In the genomic region with DNA sequence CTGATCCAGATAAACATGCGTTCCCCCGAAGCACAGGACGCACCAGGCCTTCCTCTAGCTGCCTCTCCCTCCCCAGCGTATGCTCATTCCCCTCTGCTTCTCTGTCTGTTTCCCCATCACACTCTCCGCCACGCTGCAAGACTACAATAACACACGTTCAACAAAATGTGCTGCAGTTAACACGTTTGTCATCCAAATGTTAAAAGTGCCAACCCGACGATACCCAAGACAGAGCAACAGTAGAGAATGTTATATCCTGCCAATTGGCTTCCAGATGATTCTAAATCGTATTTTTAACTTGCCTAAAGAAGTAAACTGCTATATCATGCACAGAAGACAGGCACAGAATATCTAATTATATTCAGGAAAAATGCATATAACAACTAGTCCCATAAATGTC, we compare ENCODE assay signal across 25 mouse cellular contexts.
DNase-seq lines count a peak whose midpoint lies in the region; ATAC-seq lines count a peak whose summit lies in the region.
"Had no signal": no experiment of that assay in that cellular context is flagged by ENCODE, and none has a peak within 500 bp of the region (broad histone marks: within the 10 kb centered on the region; RNA-seq: fewer than 3 reads in every experiment).

No protein-coding gene starts in this region.

- H3K27ac ChIP-seq in forebrain, embryonic 13.5 days, result no peak overlapping the region
- H3K27ac ChIP-seq in forebrain, embryonic 12.5 days, result no peak overlapping the region
- no peak overlapping the region for H3K27ac ChIP-seq in kidney, embryonic 15.5 days
- H3K27ac ChIP-seq: embryonic facial prominence, embryonic 13.5 days; heart, adult 2 months; neural tube, embryonic 13.5 days; stomach, postnatal 0 days had no signal

- no peak overlapping the region for H3K4me2 ChIP-seq in forebrain, embryonic 13.5 days
- H3K4me2 ChIP-seq in forebrain, embryonic 12.5 days, result no peak overlapping the region
- no peak overlapping the region for H3K4me2 ChIP-seq in kidney, embryonic 15.5 days
- H3K4me2 ChIP-seq: embryonic facial prominence, embryonic 13.5 days; liver, embryonic 11.5 days; neural tube, embryonic 13.5 days had no signal

- H3K9ac ChIP-seq in forebrain, embryonic 13.5 days, result no peak overlapping the region
- no peak overlapping the region for H3K9ac ChIP-seq in forebrain, embryonic 12.5 days
- no peak overlapping the region for H3K9ac ChIP-seq in kidney, embryonic 15.5 days
- H3K9ac ChIP-seq: embryonic facial prominence, embryonic 13.5 days; neural tube, embryonic 13.5 days had no signal

- H3K27me3 ChIP-seq in forebrain, embryonic 13.5 days, result no peaks in the 10 kb centered on the region
- H3K27me3 ChIP-seq in forebrain, embryonic 12.5 days, result no peaks in the 10 kb centered on the region
- H3K27me3 ChIP-seq in kidney, embryonic 15.5 days, result no peaks in the 10 kb centered on the region
- H3K27me3 ChIP-seq: embryonic facial prominence, embryonic 13.5 days; megakaryocyte, embryonic 14.5 days; neural tube, embryonic 13.5 days; Patski had no signal

- H3K4me1 ChIP-seq in forebrain, embryonic 13.5 days, result 0 out of 2 replicates have a peak, but pooled peaks cover 10% of the 10 kb centered on the region
- H3K4me1 ChIP-seq in forebrain, embryonic 12.5 days, result 0 out of 2 replicates have a peak, but pooled peaks cover 5% of the 10 kb centered on the region
- H3K4me1 ChIP-seq in kidney, embryonic 15.5 days, result no peaks in the 10 kb centered on the region
- H3K4me1 ChIP-seq: embryonic facial prominence, embryonic 13.5 days; neural tube, embryonic 13.5 days had no signal

- peak; percentile 0 for DNase-seq in kidney, adult 18-20 months
- peak; percentile 29 for DNase-seq in right cerebral cortex, postnatal 25 days
- no peak for DNase-seq in right cerebral cortex, postnatal 4 days
- no peak for DNase-seq in urinary bladder, postnatal 10 days (ENCODE audit: low spot score)
- DNase-seq in cerebellum, postnatal 10 days, result no peak
- DNase-seq: adrenal gland, adult 8-10 months; cerebellum, adult 11 months; cerebellum, postnatal 14 days; gastrocnemius, postnatal 14 days; heart, adult 2 months; heart, postnatal 4 days; kidney, adult 11 months; kidney, postnatal 14 days; lung, adult 2 months; midbrain, embryonic 14.5 days had no signal

- H3K4me3 ChIP-seq in forebrain, embryonic 13.5 days, result no peak overlapping the region
- no peak overlapping the region for H3K4me3 ChIP-seq in forebrain, embryonic 12.5 days (replicated peaks)
- no peak overlapping the region for H3K4me3 ChIP-seq in kidney, embryonic 15.5 days (replicated peaks)
- H3K4me3 ChIP-seq: embryonic facial prominence, embryonic 13.5 days; heart, adult 2 months; megakaryocyte, embryonic 14.5 days; neural tube, embryonic 13.5 days had no signal

- no peaks in the 10 kb centered on the region for H3K36me3 ChIP-seq in forebrain, embryonic 13.5 days (ENCODE audit: poor library complexity, severe bottlenecking)
- H3K36me3 ChIP-seq in forebrain, embryonic 12.5 days (replicated peaks), result no peaks in the 10 kb centered on the region
- H3K36me3 ChIP-seq in kidney, embryonic 15.5 days, result peaks cover 23% of the 10 kb centered on the region
- H3K36me3 ChIP-seq: neural tube, embryonic 13.5 days had no signal

- peak; percentile 55; the same call in 1 of the 2 replicates for ATAC-seq in forebrain, embryonic 13.5 days
- no peak for ATAC-seq in forebrain, embryonic 12.5 days (ENCODE audit: low FRiP score)
- ATAC-seq in kidney, embryonic 15.5 days (replicated peaks; ENCODE audit: low FRiP score), result no peak
- ATAC-seq: hindbrain, embryonic 16.5 days; Patski had no signal

- 89% methylated on average over 11 of the region's 11 CpGs for WGBS in forebrain, embryonic 13.5 days
- 91% methylated on average over 11 of the region's 11 CpGs for WGBS in forebrain, embryonic 12.5 days
- 84% methylated on average over 11 of the region's 11 CpGs for WGBS in kidney, embryonic 15.5 days

- no peaks in the 10 kb centered on the region for H3K9me3 ChIP-seq in forebrain, embryonic 13.5 days (replicated peaks)
- no peaks in the 10 kb centered on the region for H3K9me3 ChIP-seq in forebrain, embryonic 12.5 days
- no peaks in the 10 kb centered on the region; the same call in 1 of the 2 replicates for H3K9me3 ChIP-seq in kidney, embryonic 15.5 days (replicated peaks)
- H3K9me3 ChIP-seq: neural tube, embryonic 13.5 days had no signal

Comparison
In these comparisons a context has a peak if more than half of its experiments do, and no peak if none do; other contexts are left out.
1. DNase-seq: peak in kidney, adult 18-20 months (single experiment) and right cerebral cortex, postnatal 25 days (single experiment); none in right cerebral cortex, postnatal 4 days (single experiment), urinary bladder, postnatal 10 days (single experiment) and cerebellum, postnatal 10 days (0 of 2).